Mouse (Mus musculus): Measurements from ENCODE around the gene Slc25a16. TPM values are rescaled to one million over a fixed set of nuclear protein-coding genes. Genes with fewer than 3 reads are reported as not detected.

Slc25a16 gene
- total and polyA plus RNA-seq, 2 experiments from 2014 or later: 19.6 to 35.4 TPM

GRCm38 (mm10) chr10:62984072-62984471 lies 63.6 kb downstream of the Slc25a16 start:
- H3K4me1 ChIP-seq (ENCODE audit: control insufficient read depth, insufficient read depth): peaks cover 8% of the 10 kb centered on the region; the same call in 1 of the 2 replicates
- no peak overlapping the region for H3K4me3 ChIP-seq (ENCODE audit: low read depth, low read length)
- H3K4me2 ChIP-seq (ENCODE audit: low read depth, low read length): peak overlapping the region; percentile 5; the same call in 1 of the 2 replicates
- no peaks in the 10 kb centered on the region for H3K9me3 ChIP-seq (replicated peaks; ENCODE audit: control insufficient read depth, low read length)
- 75% methylated on average over 11 of the region's 11 CpGs for WGBS
- ATAC-seq (ENCODE audit: insufficient read depth, low read depth) (no peak), DNase-seq (ENCODE audit: low spot score) (no peak)
- H3K9ac ChIP-seq (replicated peaks; ENCODE audit: low read depth, low read length): no peak overlapping the region
- peaks cover 21% of the 10 kb centered on the region; the same call in 1 of the 2 replicates for H3K36me3 ChIP-seq (replicated peaks; ENCODE audit: control insufficient read depth, insufficient read depth, low read length)
- peak overlapping the region; percentile 43; the same call in 1 of the 2 replicates for H3K27ac ChIP-seq (ENCODE audit: low read depth)
- H3K27me3 ChIP-seq (ENCODE audit: control insufficient read depth, insufficient read depth, low read length): no peaks in the 10 kb centered on the region
- no peak for TF ChIP-seq EP300 (IDR thresholded peaks at IDR 0.05; ENCODE audit: low read depth)
- no peak for TF ChIP-seq CTCF (IDR thresholded peaks at IDR 0.05; ENCODE audit: low read depth)

DNA sequence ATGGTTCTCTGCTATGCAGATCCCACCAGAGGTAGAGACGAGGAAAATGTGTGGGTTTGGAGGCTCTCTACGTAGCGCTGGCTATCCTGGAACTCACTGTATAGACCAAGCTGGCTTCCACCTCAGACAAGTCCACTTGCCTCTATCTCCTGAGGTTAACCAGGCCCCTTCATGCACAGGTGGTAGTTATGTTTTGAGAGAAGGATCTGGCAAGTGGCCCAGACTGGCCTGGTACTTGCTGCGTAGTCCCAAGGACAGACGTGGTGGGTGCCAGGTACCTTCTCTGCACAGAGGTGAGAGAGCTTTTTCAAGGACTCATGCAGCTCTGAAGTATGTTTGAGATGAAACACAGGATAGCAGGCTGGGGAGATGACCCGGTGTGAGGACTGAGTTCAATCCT lies 64.1 kb downstream of the Slc25a16 start:
- Histone ChIP-seq H3K9ac (replicated peaks; ENCODE audit: low read depth, low read length) (no peak overlapping the region), H3K4me3 (ENCODE audit: low read depth, low read length) (no peak overlapping the region), H3K9me3 (replicated peaks; ENCODE audit: control insufficient read depth, low read length) (no peaks in the 10 kb centered on the region), H3K36me3 (replicated peaks; ENCODE audit: control insufficient read depth, insufficient read depth, low read length) (peaks cover 25% of the 10 kb centered on the region; the same call in 1 of the 2 replicates), H3K27me3 (ENCODE audit: control insufficient read depth, insufficient read depth, low read length) (no peaks in the 10 kb centered on the region), H3K27ac (ENCODE audit: low read depth) (peak overlapping the region; percentile 43), H3K4me1 (ENCODE audit: control insufficient read depth, insufficient read depth) (peaks cover 8% of the 10 kb centered on the region; the same call in 1 of the 2 replicates), H3K4me2 (ENCODE audit: low read depth, low read length) (peak overlapping the region; percentile 5; the same call in 1 of the 2 replicates)
- ATAC-seq (ENCODE audit: insufficient read depth, low read depth) (peak; percentile 75), DNase-seq (ENCODE audit: low spot score) (peak; percentile 75)
- 42% methylated on average over 6 of the region's 6 CpGs for WGBS
- TF ChIP-seq EP300 (IDR thresholded peaks at IDR 0.05; ENCODE audit: low read depth): peak; percentile 74; the same call in 1 of the 2 replicates
- no peak for TF ChIP-seq CTCF (IDR thresholded peaks at IDR 0.05; ENCODE audit: low read depth)

DNA sequence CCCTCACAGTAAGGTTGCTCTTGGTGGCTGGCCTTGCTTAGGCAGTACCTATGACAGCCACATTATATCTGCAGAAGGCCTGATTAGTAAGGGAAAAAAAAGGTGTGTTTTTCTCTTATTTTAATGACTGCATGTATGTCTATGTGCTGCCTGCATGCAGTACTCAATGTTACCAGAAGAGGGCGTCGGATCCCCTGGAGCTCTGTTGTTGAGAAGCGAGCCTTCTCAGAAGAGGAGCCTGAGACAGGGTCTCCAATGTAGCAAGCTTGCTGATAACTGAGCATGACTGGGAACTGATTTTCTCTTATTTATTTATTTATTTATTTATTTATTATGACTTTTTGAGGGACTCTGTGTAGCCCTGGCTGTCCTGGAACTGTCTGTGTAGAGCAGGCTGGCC lies 66.9 kb downstream of the Slc25a16 start:
- Histone ChIP-seq H3K9me3 (replicated peaks; ENCODE audit: control insufficient read depth, low read length) (no peaks in the 10 kb centered on the region), H3K36me3 (replicated peaks; ENCODE audit: control insufficient read depth, insufficient read depth, low read length) (peaks cover 53% of the 10 kb centered on the region), H3K27me3 (ENCODE audit: control insufficient read depth, insufficient read depth, low read length) (no peaks in the 10 kb centered on the region), H3K9ac (replicated peaks; ENCODE audit: low read depth, low read length) (no peak overlapping the region), H3K4me3 (ENCODE audit: low read depth, low read length) (no peak overlapping the region), H3K27ac (ENCODE audit: low read depth) (no peak overlapping the region), H3K4me2 (ENCODE audit: low read depth, low read length) (no peak overlapping the region), H3K4me1 (ENCODE audit: control insufficient read depth, insufficient read depth) (no peaks in the 10 kb centered on the region)
- DNase-seq (ENCODE audit: low spot score) (no peak), ATAC-seq (ENCODE audit: insufficient read depth, low read depth) (no peak)
- peak; percentile 45 for TF ChIP-seq CTCF (IDR thresholded peaks at IDR 0.05; ENCODE audit: low read depth)
- no peak for TF ChIP-seq EP300 (IDR thresholded peaks at IDR 0.05; ENCODE audit: low read depth)
- 42% methylated on average over 3 of the region's 3 CpGs for WGBS

DNA sequence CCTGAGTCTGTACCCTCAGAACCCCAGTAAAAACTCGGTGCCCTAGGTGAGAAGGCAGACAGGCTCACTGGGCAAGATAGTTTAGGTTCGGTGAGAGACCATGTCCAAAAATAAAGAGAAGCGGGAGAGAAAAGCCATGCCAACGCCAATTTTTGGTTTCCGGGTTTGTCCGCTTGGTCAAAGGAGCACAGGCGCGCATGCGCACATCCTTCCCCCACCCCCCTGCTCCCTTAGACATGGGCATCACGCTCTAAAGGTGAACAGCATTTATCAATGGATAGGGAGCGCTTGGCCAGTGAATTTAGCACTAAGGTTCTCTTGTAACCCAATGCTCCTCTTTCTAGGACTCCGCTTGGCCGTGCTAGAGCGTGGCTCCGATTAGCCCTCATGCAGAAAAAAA lies 70.2 kb downstream of the Slc25a16 start:
- Histone ChIP-seq H3K4me2 (ENCODE audit: low read depth, low read length) (no peak overlapping the region), H3K27me3 (ENCODE audit: control insufficient read depth, insufficient read depth, low read length) (no peaks in the 10 kb centered on the region), H3K9me3 (replicated peaks; ENCODE audit: control insufficient read depth, low read length) (no peaks in the 10 kb centered on the region), H3K4me1 (ENCODE audit: control insufficient read depth, insufficient read depth) (no peaks in the 10 kb centered on the region), H3K4me3 (ENCODE audit: low read depth, low read length) (no peak overlapping the region), H3K27ac (ENCODE audit: low read depth) (no peak overlapping the region), H3K36me3 (replicated peaks; ENCODE audit: control insufficient read depth, insufficient read depth, low read length) (peaks cover 69% of the 10 kb centered on the region), H3K9ac (replicated peaks; ENCODE audit: low read depth, low read length) (no peak overlapping the region)
- ATAC-seq (ENCODE audit: insufficient read depth, low read depth): no peak
- DNase-seq (ENCODE audit: low spot score): no peak
- TF ChIP-seq CTCF (IDR thresholded peaks at IDR 0.05; ENCODE audit: low read depth) (no peak), EP300 (IDR thresholded peaks at IDR 0.05; ENCODE audit: low read depth) (no peak)
- WGBS: 93% methylated on average over 15 of the region's 15 CpGs

DNA sequence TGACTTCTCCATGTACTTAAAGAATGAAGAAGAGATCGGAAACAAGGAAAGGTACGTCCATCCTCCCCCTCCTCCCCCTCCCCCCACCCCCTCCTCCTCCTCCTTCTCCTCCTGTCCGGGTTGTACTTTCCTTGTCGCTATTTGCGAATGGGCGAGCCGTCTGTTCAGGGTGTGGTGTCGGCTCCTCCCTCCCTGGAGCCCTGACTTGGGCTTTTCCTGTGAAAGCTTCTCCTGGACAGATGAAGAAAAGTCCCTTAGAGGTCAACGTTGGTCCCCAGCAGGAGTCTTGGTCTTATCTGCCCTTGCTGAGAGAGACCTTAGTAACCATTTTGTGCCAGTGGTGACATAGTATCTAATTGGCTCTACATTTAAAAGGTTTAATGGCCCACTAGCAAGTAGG lies 73.6 kb downstream of the Slc25a16 start:
- no peaks in the 10 kb centered on the region for H3K9me3 ChIP-seq (replicated peaks; ENCODE audit: control insufficient read depth, low read length)
- H3K4me2 ChIP-seq (ENCODE audit: low read depth, low read length): no peak overlapping the region
- TF ChIP-seq EP300 (IDR thresholded peaks at IDR 0.05; ENCODE audit: low read depth) (no peak), CTCF (IDR thresholded peaks at IDR 0.05; ENCODE audit: low read depth) (no peak)
- no peak overlapping the region for H3K9ac ChIP-seq (replicated peaks; ENCODE audit: low read depth, low read length)
- H3K4me3 ChIP-seq (ENCODE audit: low read depth, low read length): no peak overlapping the region
- no peak for ATAC-seq (ENCODE audit: insufficient read depth, low read depth)
- DNase-seq (ENCODE audit: low spot score): no peak
- H3K4me1 ChIP-seq (ENCODE audit: control insufficient read depth, insufficient read depth): no peaks in the 10 kb centered on the region
- 77% methylated on average over 5 of the region's 9 CpGs for WGBS
- H3K36me3 ChIP-seq (replicated peaks; ENCODE audit: control insufficient read depth, insufficient read depth, low read length): peaks cover 93% of the 10 kb centered on the region
- H3K27me3 ChIP-seq (ENCODE audit: control insufficient read depth, insufficient read depth, low read length): no peaks in the 10 kb centered on the region
- no peak overlapping the region for H3K27ac ChIP-seq (ENCODE audit: low read depth)

Other genes with a start within 250 kb of the Slc25a16 start
- gene Stox1, start 194.5 kb upstream of the Slc25a16 start, total RNA-seq (2014; rRNA removed; ENCODE audit: low replicate concordance): 0.04 TPM in 1 of 2 replicates, not detected in the other
- 0.96 and 1.1 TPM in 2 replicates for gene Stox1, start 194.5 kb upstream of the Slc25a16 start, polyA plus RNA-seq (2015; fragmentation: Nextera tagmentation; extraction: Ambion mirVana)
- gene Ccar1, start 128.3 kb upstream of the Slc25a16 start, total RNA-seq (2014; rRNA removed; ENCODE audit: low replicate concordance): 59.2 and 96.8 TPM in 2 replicates
- gene Ccar1, start 128.3 kb upstream of the Slc25a16 start, polyA plus RNA-seq (2015; fragmentation: Nextera tagmentation; extraction: Ambion mirVana): 56.9 and 59.0 TPM in 2 replicates
- gene Tet1, start 11.6 kb upstream of the Slc25a16 start, total RNA-seq (2014; rRNA removed; ENCODE audit: low replicate concordance): 12.8 and 17.3 TPM in 2 replicates
- 18.8 and 19.9 TPM in 2 replicates for gene Tet1, start 11.6 kb upstream of the Slc25a16 start, polyA plus RNA-seq (2015; fragmentation: Nextera tagmentation; extraction: Ambion mirVana)
- gene Dna2, start 26.4 kb downstream of the Slc25a16 start, total RNA-seq (2014; rRNA removed; ENCODE audit: low replicate concordance): 0.88 and 3.2 TPM in 2 replicates
- gene Dna2, start 26.4 kb downstream of the Slc25a16 start, polyA plus RNA-seq (2015; fragmentation: Nextera tagmentation; extraction: Ambion mirVana): 3.9 and 4.3 TPM in 2 replicates
- gene Rufy2, start 59.6 kb downstream of the Slc25a16 start, total RNA-seq (2014; rRNA removed; ENCODE audit: low replicate concordance): 5.8 and 9.7 TPM in 2 replicates
- 11.3 and 11.7 TPM in 2 replicates for gene Rufy2, start 59.6 kb downstream of the Slc25a16 start, polyA plus RNA-seq (2015; fragmentation: Nextera tagmentation; extraction: Ambion mirVana)
- gene Hnrnph3, start 103.6 kb downstream of the Slc25a16 start, total RNA-seq (2014; rRNA removed; ENCODE audit: low replicate concordance): 3.9 and 16.9 TPM in 2 replicates
- gene Hnrnph3, start 103.6 kb downstream of the Slc25a16 start, polyA plus RNA-seq (2015; fragmentation: Nextera tagmentation; extraction: Ambion mirVana): 34.6 and 41.7 TPM in 2 replicates
- gene Pbld2, start 103.7 kb downstream of the Slc25a16 start, total RNA-seq (2014; rRNA removed; ENCODE audit: low replicate concordance): 0.11 TPM in 1 of 2 replicates, not detected in the other
- 0.89 and 1.1 TPM in 2 replicates for gene Pbld2, start 103.7 kb downstream of the Slc25a16 start, polyA plus RNA-seq (2015; fragmentation: Nextera tagmentation; extraction: Ambion mirVana)
- gene Pbld1, start 139.5 kb downstream of the Slc25a16 start, total RNA-seq (2014; rRNA removed; ENCODE audit: low replicate concordance): 2.2 TPM in 1 of 2 replicates, not detected in the other
- 0.70 and 1.5 TPM in 2 replicates for gene Pbld1, start 139.5 kb downstream of the Slc25a16 start, polyA plus RNA-seq (2015; fragmentation: Nextera tagmentation; extraction: Ambion mirVana)
- not detected in 2 replicates for gene Atoh7, start 179.0 kb downstream of the Slc25a16 start, total RNA-seq (2014; rRNA removed; ENCODE audit: low replicate concordance)
- gene Atoh7, start 179.0 kb downstream of the Slc25a16 start, polyA plus RNA-seq (2015; fragmentation: Nextera tagmentation; extraction: Ambion mirVana): not detected in 2 replicates

Measured in heart, postnatal 0 days (tissue).